Mouse (Mus musculus): Measurements from ENCODE around the gene Mical3. TPM values are rescaled to one million over a fixed set of nuclear protein-coding genes. Genes with fewer than 3 reads are reported as not detected.
A peak's percentile ranks its signal among the peaks of the same experiment; 100 is the strongest.

Mical3 gene
- polyA plus RNA-seq, 1 experiment = 42.4 TPM

- no peak overlapping the region for H3K27ac ChIP-seq (replicated peaks; ENCODE audit: low read depth, low read length)
- peaks cover 22% of the 10 kb centered on the region for H3K4me1 ChIP-seq (ENCODE audit: control insufficient read depth, insufficient read depth, insufficient read length, low read length)
- no peak overlapping the region for H3K4me3 ChIP-seq (ENCODE audit: insufficient read depth, low read depth, low read length)
Observed at GRCm38 (mm10) chr6:121093662-121094408, 37.0 kb downstream of the Mical3 start.

- H3K4me3 ChIP-seq (ENCODE audit: insufficient read depth, low read depth, low read length) = no peak overlapping the region
- H3K4me1 ChIP-seq (ENCODE audit: control insufficient read depth, insufficient read depth, insufficient read length, low read length) = peaks cover 27% of the 10 kb centered on the region
- H3K27ac ChIP-seq (replicated peaks; ENCODE audit: low read depth, low read length) = no peak overlapping the region
Observed at GRCm38 (mm10) chr6:121090786-121091185, 40.0 kb downstream of the Mical3 start.

GRCm38 (mm10) chr6:121087586-121088245 is 43.1 kb downstream of the Mical3 start:
- H3K27ac ChIP-seq (replicated peaks; ENCODE audit: low read depth, low read length) = peak overlapping the region; percentile 53
- H3K4me1 ChIP-seq (ENCODE audit: control insufficient read depth, insufficient read depth, insufficient read length, low read length) = peaks cover 45% of the 10 kb centered on the region

GRCm38 (mm10) chr6:121087127-121087526 is 43.7 kb downstream of the Mical3 start:
- Histone ChIP-seq H3K27ac (replicated peaks; ENCODE audit: low read depth, low read length) (peak overlapping the region; percentile 61), H3K4me1 (ENCODE audit: control insufficient read depth, insufficient read depth, insufficient read length, low read length) (peaks cover 47% of the 10 kb centered on the region)

More at GRCm38 (mm10) chr6:121087586-121088245, 43.1 kb downstream of the Mical3 start:
- no peak overlapping the region for H3K4me3 ChIP-seq (ENCODE audit: insufficient read depth, low read depth, low read length)

GRCm38 (mm10) chr6:121086226-121086625 is 44.6 kb downstream of the Mical3 start:
- Histone ChIP-seq H3K27ac (replicated peaks; ENCODE audit: low read depth, low read length) (peak overlapping the region; percentile 60), H3K4me3 (ENCODE audit: insufficient read depth, low read depth, low read length) (no peak overlapping the region), H3K4me1 (ENCODE audit: control insufficient read depth, insufficient read depth, insufficient read length, low read length) (peaks cover 50% of the 10 kb centered on the region)

More at GRCm38 (mm10) chr6:121087127-121087526, 43.7 kb downstream of the Mical3 start:
- no peak overlapping the region for H3K4me3 ChIP-seq (ENCODE audit: insufficient read depth, low read depth, low read length)

GRCm38 (mm10) chr6:121084050-121084480 is 46.7 kb downstream of the Mical3 start:
- peaks cover 50% of the 10 kb centered on the region for H3K4me1 ChIP-seq (ENCODE audit: control insufficient read depth, insufficient read depth, insufficient read length, low read length)

GRCm38 (mm10) chr6:121082094-121082473 is 48.7 kb downstream of the Mical3 start:
- Histone ChIP-seq H3K27ac (replicated peaks; ENCODE audit: low read depth, low read length) (no peak overlapping the region), H3K4me1 (ENCODE audit: control insufficient read depth, insufficient read depth, insufficient read length, low read length) (peaks cover 39% of the 10 kb centered on the region), H3K4me3 (ENCODE audit: insufficient read depth, low read depth, low read length) (no peak overlapping the region)

More at GRCm38 (mm10) chr6:121084050-121084480, 46.7 kb downstream of the Mical3 start:
- Histone ChIP-seq H3K4me3 (ENCODE audit: insufficient read depth, low read depth, low read length) (no peak overlapping the region), H3K27ac (replicated peaks; ENCODE audit: low read depth, low read length) (peak overlapping the region; percentile 13; the same call in 1 of the 2 replicates)

GRCm38 (mm10) chr6:121081288-121082093 is 49.3 kb downstream of the Mical3 start:
- H3K4me1 ChIP-seq (ENCODE audit: control insufficient read depth, insufficient read depth, insufficient read length, low read length) = peaks cover 34% of the 10 kb centered on the region
- H3K27ac ChIP-seq (replicated peaks; ENCODE audit: low read depth, low read length) = no peak overlapping the region
- H3K4me3 ChIP-seq (ENCODE audit: insufficient read depth, low read depth, low read length) = no peak overlapping the region

- Histone ChIP-seq H3K27ac (replicated peaks; ENCODE audit: low read depth, low read length) (no peak overlapping the region), H3K4me1 (ENCODE audit: control insufficient read depth, insufficient read depth, insufficient read length, low read length) (peaks cover 19% of the 10 kb centered on the region)
Observed at GRCm38 (mm10) chr6:121078175-121078574, 52.6 kb downstream of the Mical3 start.

GRCm38 (mm10) chr6:121076929-121077566 is 53.8 kb downstream of the Mical3 start:
- Histone ChIP-seq H3K4me3 (ENCODE audit: insufficient read depth, low read depth, low read length) (no peak overlapping the region), H3K27ac (replicated peaks; ENCODE audit: low read depth, low read length) (no peak overlapping the region), H3K4me1 (ENCODE audit: control insufficient read depth, insufficient read depth, insufficient read length, low read length) (peaks cover 19% of the 10 kb centered on the region)

More at GRCm38 (mm10) chr6:121078175-121078574, 52.6 kb downstream of the Mical3 start:
- no peak overlapping the region for H3K4me3 ChIP-seq (ENCODE audit: insufficient read depth, low read depth, low read length)

GRCm38 (mm10) chr6:121075763-121076162 is 55.0 kb downstream of the Mical3 start:
- H3K4me1 ChIP-seq (ENCODE audit: control insufficient read depth, insufficient read depth, insufficient read length, low read length) = peaks cover 21% of the 10 kb centered on the region
- H3K4me3 ChIP-seq (ENCODE audit: insufficient read depth, low read depth, low read length) = no peak overlapping the region
- H3K27ac ChIP-seq (replicated peaks; ENCODE audit: low read depth, low read length) = 0 out of 2 replicates have a peak overlapping the region, but pooled peaks have one; percentile 13

- Histone ChIP-seq H3K4me1 (ENCODE audit: control insufficient read depth, insufficient read depth, insufficient read length, low read length) (peaks cover 40% of the 10 kb centered on the region), H3K27ac (replicated peaks; ENCODE audit: low read depth, low read length) (no peak overlapping the region), H3K4me3 (ENCODE audit: insufficient read depth, low read depth, low read length) (no peak overlapping the region)
Observed at GRCm38 (mm10) chr6:121073312-121073711, 57.5 kb downstream of the Mical3 start.

- H3K4me1 ChIP-seq (ENCODE audit: control insufficient read depth, insufficient read depth, insufficient read length, low read length) = peaks cover 47% of the 10 kb centered on the region
- H3K4me3 ChIP-seq (ENCODE audit: insufficient read depth, low read depth, low read length) = no peak overlapping the region
- no peak overlapping the region for H3K27ac ChIP-seq (replicated peaks; ENCODE audit: low read depth, low read length)
Observed at GRCm38 (mm10) chr6:121072615-121073014, 58.2 kb downstream of the Mical3 start.

GRCm38 (mm10) chr6:121070584-121071230 is 60.1 kb downstream of the Mical3 start:
- H3K4me3 ChIP-seq (ENCODE audit: insufficient read depth, low read depth, low read length) = no peak overlapping the region
- peak overlapping the region; percentile 28; the same call in 1 of the 2 replicates for H3K27ac ChIP-seq (replicated peaks; ENCODE audit: low read depth, low read length)
- H3K4me1 ChIP-seq (ENCODE audit: control insufficient read depth, insufficient read depth, insufficient read length, low read length) = peaks cover 62% of the 10 kb centered on the region
